Mouse (Mus musculus): ENCODE measurements around the gene Ncmap. TPM values are rescaled to one million over a fixed set of nuclear protein-coding genes. Genes with fewer than 3 reads are reported as not detected.

The Ncmap gene
- polyA plus RNA-seq, 1 experiment from 2014 or later: 0.75 TPM

DNA sequence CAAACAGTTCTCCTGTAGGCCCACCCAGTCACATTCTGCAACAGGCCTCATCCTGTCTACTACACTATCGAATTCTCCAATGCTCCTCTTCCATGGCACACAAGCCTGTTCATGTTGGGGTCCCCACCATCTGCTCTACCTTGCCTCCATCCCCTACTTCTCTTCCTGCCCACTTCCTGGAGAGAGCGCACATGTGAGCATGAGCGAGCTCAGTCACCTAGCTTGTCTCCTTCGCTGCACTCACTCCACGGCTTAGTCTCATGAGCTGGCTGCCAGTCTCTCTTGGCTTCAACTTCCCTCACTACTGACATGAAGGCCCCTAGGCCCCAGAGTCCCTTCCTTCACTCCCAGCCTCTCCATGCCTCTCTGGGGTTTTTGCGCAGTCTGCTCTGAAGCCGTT is 28.6 kb upstream of the Ncmap start:
- Histone ChIP-seq H3K27ac (no peak overlapping the region), H3K27me3 (no peaks in the 10 kb centered on the region), H3K9me3 (no peaks in the 10 kb centered on the region), H3K36me3 (peaks cover 32% of the 10 kb centered on the region), H3K9ac (0 out of 2 replicates have a peak overlapping the region, but pooled peaks have one; percentile 1), H3K4me1 (replicated peaks) (0 out of 2 replicates have a peak, but pooled peaks cover 5% of the 10 kb centered on the region), H3K4me3 (no peak overlapping the region), H3K4me2 (no peak overlapping the region)
- ATAC-seq (ENCODE audit: low FRiP score): no peak
- 95% methylated on average over 7 of the region's 7 CpGs for WGBS

DNA sequence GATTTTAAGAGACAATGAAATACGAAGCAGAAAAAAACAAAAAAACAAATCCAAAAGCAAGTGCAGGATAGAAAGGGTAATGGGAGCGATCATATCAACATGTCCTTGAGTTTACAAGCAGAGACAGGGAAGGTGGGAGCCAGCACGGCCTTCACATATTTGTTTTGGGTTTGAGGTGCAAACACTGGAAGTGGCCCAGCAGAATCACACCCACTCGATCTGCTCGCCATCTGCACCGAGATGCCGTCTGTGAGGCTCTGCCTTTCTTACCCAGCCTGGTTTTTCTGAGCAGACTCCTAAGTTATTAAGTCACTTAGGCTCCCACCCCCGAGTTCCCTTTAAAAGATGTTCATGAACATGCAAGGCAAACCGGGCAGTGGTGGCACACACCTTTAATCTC is 27.6 kb upstream of the Ncmap start:
- Histone ChIP-seq H3K9ac (no peak overlapping the region), H3K36me3 (peaks cover 40% of the 10 kb centered on the region), H3K4me1 (replicated peaks) (0 out of 2 replicates have a peak, but pooled peaks cover 5% of the 10 kb centered on the region), H3K4me3 (no peak overlapping the region), H3K9me3 (no peaks in the 10 kb centered on the region), H3K27ac (no peak overlapping the region), H3K27me3 (no peaks in the 10 kb centered on the region), H3K4me2 (no peak overlapping the region)
- 86% methylated on average over 9 of the region's 9 CpGs for WGBS
- no peak for ATAC-seq (ENCODE audit: low FRiP score)

DNA sequence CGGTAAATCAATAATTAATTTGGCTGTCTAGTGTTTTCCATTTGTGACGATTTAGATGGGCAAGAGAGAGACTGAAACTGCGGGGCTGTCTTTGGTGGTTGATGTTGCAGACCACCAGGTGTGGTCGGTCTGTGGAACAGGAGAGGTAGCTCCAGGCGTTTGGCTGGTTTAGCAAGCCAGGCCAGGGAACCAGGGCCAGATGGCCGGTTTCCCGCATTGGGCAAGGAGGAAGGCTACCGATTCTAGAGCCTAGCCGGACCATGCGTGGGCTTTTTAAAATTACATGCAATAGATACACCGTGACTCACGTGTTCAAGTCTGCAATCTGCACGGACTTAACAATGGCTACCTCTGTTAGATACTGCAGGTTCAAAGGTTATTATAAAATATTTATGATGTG is 22.9 kb upstream of the Ncmap start:
- WGBS: 94% methylated on average over 13 of the region's 13 CpGs
- Histone ChIP-seq H3K27me3 (no peaks in the 10 kb centered on the region), H3K9ac (no peak overlapping the region), H3K9me3 (no peaks in the 10 kb centered on the region), H3K4me1 (replicated peaks) (no peaks in the 10 kb centered on the region), H3K4me2 (no peak overlapping the region), H3K36me3 (peaks cover 85% of the 10 kb centered on the region), H3K27ac (no peak overlapping the region), H3K4me3 (no peak overlapping the region)
- no peak for ATAC-seq (ENCODE audit: low FRiP score)

DNA sequence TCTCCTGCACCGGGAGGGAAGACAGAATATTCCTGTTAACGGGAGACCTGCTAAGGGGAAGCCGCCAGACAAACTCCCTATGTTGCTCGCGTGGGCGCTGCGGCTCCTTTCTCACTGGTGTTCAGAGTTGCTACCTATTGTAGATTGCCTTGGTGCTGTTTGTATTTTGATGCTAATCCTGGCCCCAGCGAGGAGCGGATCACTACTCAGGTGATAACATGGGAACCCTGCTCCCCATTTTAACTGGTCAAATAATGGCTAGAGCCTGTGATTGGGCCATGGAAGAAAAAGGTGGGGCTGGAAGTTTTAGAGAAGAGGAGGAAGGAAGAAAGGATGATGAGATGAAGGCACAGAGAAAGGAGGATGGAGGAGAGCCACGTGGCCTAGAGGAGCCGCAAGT is 22.4 kb upstream of the Ncmap start:
- Histone ChIP-seq H3K27me3 (no peaks in the 10 kb centered on the region), H3K9me3 (no peaks in the 10 kb centered on the region), H3K4me3 (no peak overlapping the region), H3K4me2 (no peak overlapping the region), H3K36me3 (peaks cover 91% of the 10 kb centered on the region), H3K4me1 (replicated peaks) (no peaks in the 10 kb centered on the region), H3K27ac (no peak overlapping the region), H3K9ac (no peak overlapping the region)
- 83% methylated on average over 11 of the region's 11 CpGs for WGBS
- ATAC-seq (ENCODE audit: low FRiP score): no peak

DNA sequence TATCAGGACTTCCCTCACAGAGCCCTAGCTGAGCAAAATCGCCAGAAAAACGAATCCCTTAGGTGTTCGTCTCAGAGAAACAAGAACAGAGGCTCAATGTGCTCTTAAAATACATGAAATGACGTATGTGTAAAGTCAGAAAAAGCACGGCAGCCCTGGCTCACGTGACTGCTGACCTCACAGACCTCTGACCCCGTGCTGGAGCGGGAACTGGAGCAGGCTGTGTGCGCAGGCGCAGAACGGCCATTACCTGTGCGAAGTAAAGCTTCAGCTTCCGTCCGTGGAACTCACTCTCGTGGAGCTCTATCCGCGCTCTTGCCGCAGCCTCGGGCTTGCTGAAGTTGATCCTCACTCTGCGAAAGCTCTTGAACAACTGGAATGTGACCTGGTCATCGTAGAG is 22.0 kb upstream of the Ncmap start:
- Histone ChIP-seq H3K36me3 (peaks cover 93% of the 10 kb centered on the region), H3K9ac (no peak overlapping the region), H3K27me3 (no peaks in the 10 kb centered on the region), H3K4me3 (no peak overlapping the region), H3K9me3 (no peaks in the 10 kb centered on the region), H3K4me1 (replicated peaks) (no peaks in the 10 kb centered on the region), H3K27ac (no peak overlapping the region), H3K4me2 (no peak overlapping the region)
- WGBS: 88% methylated on average over 21 of the region's 21 CpGs
- ATAC-seq (ENCODE audit: low FRiP score): no peak

DNA sequence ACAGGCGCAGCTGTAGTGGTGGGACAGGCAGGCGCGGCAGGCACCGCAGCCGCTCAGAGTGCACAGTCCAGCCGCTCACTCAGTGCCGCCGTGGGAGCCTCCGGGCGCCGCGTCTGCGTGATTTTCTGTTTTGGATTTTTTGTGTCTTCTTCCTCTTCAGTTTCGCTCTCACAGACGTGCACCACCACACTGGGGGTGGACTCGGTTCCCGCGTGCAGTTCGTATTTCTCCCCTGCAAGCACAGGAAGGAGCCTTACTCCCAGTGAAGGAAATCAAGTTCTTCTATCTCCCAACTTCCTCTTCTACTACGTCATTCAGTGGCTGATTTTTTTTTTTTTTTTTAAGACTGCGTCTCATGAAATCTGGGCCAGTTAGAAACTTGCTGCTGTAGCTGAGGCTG is 18.3 kb upstream of the Ncmap start:
- Histone ChIP-seq H3K9me3 (no peaks in the 10 kb centered on the region), H3K4me1 (replicated peaks) (no peaks in the 10 kb centered on the region), H3K4me2 (no peak overlapping the region), H3K27me3 (no peaks in the 10 kb centered on the region), H3K4me3 (no peak overlapping the region), H3K9ac (no peak overlapping the region), H3K36me3 (peaks cover 88% of the 10 kb centered on the region), H3K27ac (no peak overlapping the region)
- no peak for ATAC-seq (ENCODE audit: low FRiP score)
- 93% methylated on average over 21 of the region's 21 CpGs for WGBS

DNA sequence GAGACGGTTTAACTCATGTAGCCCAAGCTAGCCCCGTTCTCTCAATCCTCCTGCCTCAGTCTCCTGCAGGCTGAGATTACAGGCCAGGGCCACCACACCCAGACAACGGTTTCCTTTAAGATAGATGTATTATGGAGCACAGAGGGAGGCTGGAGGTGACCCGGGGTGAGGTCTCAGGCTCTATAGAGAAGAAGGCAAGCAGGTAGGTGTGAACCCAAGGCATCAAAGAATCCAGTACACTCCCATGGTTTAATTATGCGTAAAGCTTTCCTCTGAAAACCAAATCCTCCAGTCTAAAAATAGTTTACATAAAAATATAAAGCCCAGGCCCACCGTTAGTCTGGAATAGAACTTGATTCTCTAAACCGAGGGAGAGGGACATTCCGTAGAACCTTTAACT is 15.5 kb upstream of the Ncmap start:
- no peaks in the 10 kb centered on the region for H3K9me3 ChIP-seq
- H3K27ac ChIP-seq: no peak overlapping the region
- H3K4me2 ChIP-seq: no peak overlapping the region
- 84% methylated on average over 8 of the region's 8 CpGs for WGBS
- no peak overlapping the region for H3K9ac ChIP-seq
- no peaks in the 10 kb centered on the region for H3K4me1 ChIP-seq (replicated peaks)
- H3K4me3 ChIP-seq: no peak overlapping the region
- H3K36me3 ChIP-seq: peaks cover 80% of the 10 kb centered on the region
- no peaks in the 10 kb centered on the region for H3K27me3 ChIP-seq
- no peak for ATAC-seq (ENCODE audit: low FRiP score)

DNA sequence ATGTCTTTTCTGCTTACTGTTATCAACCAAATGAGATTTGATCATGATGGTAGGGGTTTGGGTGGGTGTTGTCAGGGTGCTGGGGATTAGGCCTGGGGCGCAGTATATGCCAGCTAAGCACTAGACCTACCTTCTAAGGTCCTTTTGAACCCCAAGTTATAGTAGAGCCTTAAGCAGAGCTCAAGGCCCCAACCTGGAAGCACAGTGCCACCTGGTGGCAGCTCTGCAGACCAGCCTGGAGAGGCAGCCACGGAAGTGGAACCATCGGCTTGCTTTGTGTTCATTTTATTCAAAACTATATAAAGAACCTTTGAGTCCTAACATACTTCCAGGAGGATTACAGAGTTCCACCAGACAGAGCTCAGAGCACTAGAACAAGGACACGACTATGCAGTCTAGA is 13.6 kb upstream of the Ncmap start:
- Histone ChIP-seq H3K36me3 (peaks cover 61% of the 10 kb centered on the region), H3K27ac (no peak overlapping the region), H3K4me1 (replicated peaks) (no peaks in the 10 kb centered on the region), H3K9ac (no peak overlapping the region), H3K4me3 (no peak overlapping the region), H3K4me2 (no peak overlapping the region), H3K9me3 (no peaks in the 10 kb centered on the region), H3K27me3 (no peaks in the 10 kb centered on the region)
- WGBS: 43% methylated on average over 4 of the region's 4 CpGs
- no peak for ATAC-seq (ENCODE audit: low FRiP score)

DNA sequence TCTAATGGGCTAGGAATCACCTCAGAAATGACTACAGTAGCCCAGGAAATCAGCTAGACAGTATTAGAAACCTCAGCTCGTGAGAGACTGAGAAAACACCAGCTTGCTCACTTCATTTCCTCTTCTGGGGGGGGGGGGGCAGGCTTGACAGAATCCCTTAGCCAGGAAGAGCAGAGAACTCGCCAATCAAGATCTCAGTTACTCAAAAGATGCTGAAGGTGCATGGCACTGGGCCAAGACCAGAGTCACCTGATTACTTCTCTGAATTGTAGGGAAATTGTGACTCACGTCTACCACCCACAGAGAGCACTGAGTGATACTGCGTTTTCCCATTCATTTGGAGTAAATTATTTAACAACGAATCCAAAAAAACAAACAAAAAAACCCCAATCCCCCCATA is 8.2 kb upstream of the Ncmap start:
- ATAC-seq (ENCODE audit: low FRiP score): no peak
- Histone ChIP-seq H3K27me3 (0 out of 2 replicates have a peak, but pooled peaks cover 2% of the 10 kb centered on the region), H3K9me3 (no peaks in the 10 kb centered on the region), H3K36me3 (peaks cover 16% of the 10 kb centered on the region; the same call in 1 of the 2 replicates), H3K4me3 (no peak overlapping the region), H3K4me2 (no peak overlapping the region), H3K4me1 (replicated peaks) (no peaks in the 10 kb centered on the region), H3K9ac (no peak overlapping the region), H3K27ac (no peak overlapping the region)
- WGBS: 67% methylated on average over 5 of the region's 5 CpGs

DNA sequence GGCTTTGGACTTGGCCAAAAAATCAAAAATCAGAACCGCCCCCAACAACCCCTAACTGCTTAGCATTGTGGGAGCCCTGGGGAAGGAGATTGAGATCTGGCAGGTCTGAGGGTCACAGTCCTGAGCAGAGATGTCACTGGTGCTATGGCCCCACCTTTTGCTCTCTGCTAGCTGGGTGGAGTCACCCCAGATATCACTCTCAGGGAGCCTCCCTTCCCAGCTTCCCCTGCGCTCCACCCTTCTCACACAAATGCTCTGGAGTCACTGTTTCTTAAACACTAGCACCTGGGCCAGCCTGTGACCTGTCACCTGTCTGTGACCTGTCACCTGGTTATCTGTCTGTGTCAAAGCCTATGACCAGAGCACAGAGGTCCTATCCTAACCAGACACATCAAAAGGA is 6.9 kb upstream of the Ncmap start:
- H3K27ac ChIP-seq: no peak overlapping the region
- H3K4me3 ChIP-seq: no peak overlapping the region
- no peak overlapping the region for H3K9ac ChIP-seq
- ATAC-seq (ENCODE audit: low FRiP score): no peak
- H3K4me2 ChIP-seq: no peak overlapping the region
- H3K9me3 ChIP-seq: no peaks in the 10 kb centered on the region
- H3K36me3 ChIP-seq: peaks cover 7% of the 10 kb centered on the region; the same call in 1 of the 2 replicates
- H3K4me1 ChIP-seq (replicated peaks): no peaks in the 10 kb centered on the region
- 93% methylated on average over 2 of the region's 2 CpGs for WGBS
- H3K27me3 ChIP-seq: 0 out of 2 replicates have a peak, but pooled peaks cover 3% of the 10 kb centered on the region

DNA sequence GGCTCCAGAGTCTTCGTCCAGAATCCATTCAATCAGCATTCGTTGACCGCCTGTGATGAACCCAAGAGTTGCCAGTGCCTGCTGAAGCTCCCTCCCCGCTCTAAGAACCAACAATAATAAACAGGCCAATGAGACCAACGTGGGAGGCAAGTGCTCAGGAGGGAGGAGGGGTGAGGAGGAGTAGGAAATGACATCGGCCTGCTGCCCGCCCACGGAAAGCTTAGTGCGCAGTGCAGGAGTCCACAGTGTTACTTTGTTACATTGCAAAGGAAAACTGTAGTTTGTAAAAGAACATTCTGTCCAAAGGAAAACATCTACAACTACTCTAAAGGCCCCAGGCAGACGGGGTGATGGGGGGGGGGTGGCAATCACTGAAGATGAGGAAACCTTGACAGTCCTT is 6.0 kb upstream of the Ncmap start:
- peaks cover 10% of the 10 kb centered on the region for H3K27me3 ChIP-seq
- ATAC-seq (ENCODE audit: low FRiP score): no peak
- 81% methylated on average over 10 of the region's 10 CpGs for WGBS
- H3K36me3 ChIP-seq: no peaks in the 10 kb centered on the region
- H3K4me1 ChIP-seq (replicated peaks): no peaks in the 10 kb centered on the region
- H3K4me2 ChIP-seq: no peak overlapping the region
- no peak overlapping the region for H3K9ac ChIP-seq
- H3K27ac ChIP-seq: no peak overlapping the region
- no peak overlapping the region for H3K4me3 ChIP-seq
- no peaks in the 10 kb centered on the region for H3K9me3 ChIP-seq

DNA sequence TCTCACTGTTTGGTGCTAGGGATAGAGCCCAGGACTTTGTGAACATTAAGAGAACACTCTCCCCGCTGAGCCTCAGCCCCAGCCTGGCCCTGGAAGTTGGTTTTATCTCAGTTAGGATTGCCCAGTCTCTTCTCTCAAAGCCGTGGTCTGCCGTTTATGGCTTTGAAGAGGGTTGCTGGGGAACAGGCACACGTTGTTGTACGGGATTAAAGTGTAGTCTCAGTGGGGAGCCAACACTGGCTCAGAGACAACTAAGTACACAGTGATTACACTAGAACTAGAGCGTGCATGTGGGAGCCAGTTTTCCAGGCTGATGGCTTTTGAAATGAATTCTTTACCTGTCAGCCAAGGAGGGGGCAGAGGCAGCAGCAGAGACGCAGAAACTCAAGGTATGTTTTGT is 3.9 kb upstream of the Ncmap start:
- H3K4me3 ChIP-seq: no peak overlapping the region
- peaks cover 32% of the 10 kb centered on the region for H3K27me3 ChIP-seq
- no peak overlapping the region for H3K27ac ChIP-seq
- H3K4me2 ChIP-seq: no peak overlapping the region
- WGBS: 42% methylated on average over 7 of the region's 7 CpGs
- H3K9me3 ChIP-seq: no peaks in the 10 kb centered on the region
- no peak overlapping the region for H3K9ac ChIP-seq
- H3K36me3 ChIP-seq: no peaks in the 10 kb centered on the region
- ATAC-seq (ENCODE audit: low FRiP score): no peak
- H3K4me1 ChIP-seq (replicated peaks): peaks cover 13% of the 10 kb centered on the region

DNA sequence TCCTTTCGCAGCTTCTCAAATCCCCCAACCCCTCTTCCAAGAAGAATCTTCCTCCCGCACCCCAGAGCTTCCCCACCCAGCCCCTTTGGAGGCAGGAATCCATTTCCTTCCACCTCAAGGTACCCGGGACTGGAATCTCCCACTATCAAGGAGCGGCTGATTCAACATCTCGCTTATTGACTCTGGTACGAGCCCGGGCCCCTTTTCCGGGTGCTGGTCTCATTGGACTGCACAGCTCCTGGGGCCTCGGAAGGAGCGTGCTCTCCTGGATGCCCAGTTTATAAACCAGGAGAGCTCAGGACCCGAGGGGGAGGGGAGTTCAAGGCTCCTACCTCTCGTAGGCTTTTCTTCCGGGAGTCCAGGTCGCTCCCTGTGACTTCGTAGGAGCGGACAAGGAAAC is 476 bp downstream of the Ncmap start:
- peaks cover 51% of the 10 kb centered on the region for H3K27me3 ChIP-seq

More for the DNA sequence above, 476 bp downstream of the Ncmap start:
- peak overlapping the region; percentile 60 for H3K4me2 ChIP-seq
- 3% methylated on average over 16 of the region's 16 CpGs for WGBS
- no peaks in the 10 kb centered on the region for H3K9me3 ChIP-seq
- peak overlapping the region; percentile 37 for H3K4me3 ChIP-seq
- H3K9ac ChIP-seq: peak overlapping the region; percentile 62; the same call in 1 of the 2 replicates
- ATAC-seq (ENCODE audit: low FRiP score): no peak
- H3K36me3 ChIP-seq: no peaks in the 10 kb centered on the region
- H3K4me1 ChIP-seq (replicated peaks): peaks cover 13% of the 10 kb centered on the region
- no peak overlapping the region for H3K27ac ChIP-seq
